Comparison of ENCODE assay signal across 9 mouse cellular contexts in genomic region chr1:154786243-154786669, GRCm38 (mm10).
DNase-seq lines count a peak whose midpoint lies in the region; ATAC-seq lines count a peak whose summit lies in the region.
"Had no signal": no experiment of that assay in that cellular context is flagged by ENCODE, and none has a peak within 500 bp of the region (broad histone marks: within the 10 kb centered on the region; RNA-seq: fewer than 3 reads in every experiment).

No protein-coding gene starts in this region.

- peak; percentile 68 to 84 for DNase-seq in CD8-positive naive resting alpha-beta T cell, adult 2 months (ENCODE audit: low read depth in 2 of 2, low spot score in 2 of 2)
- peak; percentile 87 for DNase-seq in c-Kit-positive CD71-negative TER-119-negative erythroid progenitor cells, embryonic 14.5 days (ENCODE audit: low read depth)
- DNase-seq in forebrain, embryonic 11.5 days (ENCODE audit: low spot score) = peak; percentile 87
- DNase-seq in kidney, postnatal 14 days = peak; percentile 82
- peak; percentile 49 for DNase-seq in liver, embryonic 13.5 days
- peak; percentile 77 for DNase-seq in neural tube, embryonic 10.5 days (ENCODE audit: extremely low spot score, low spot score)

- H3K9ac ChIP-seq in forebrain, embryonic 11.5 days (ENCODE audit: low read length) = no peak overlapping the region
- H3K9ac ChIP-seq in heart, embryonic 15.5 days = 0 out of 2 replicates have a peak overlapping the region, but pooled peaks have one; percentile 5
- no peak overlapping the region for H3K9ac ChIP-seq in liver, embryonic 13.5 days
- H3K9ac ChIP-seq in stomach, embryonic 15.5 days = no peak overlapping the region
- H3K9ac ChIP-seq: limb, embryonic 12.5 days had no signal

- no peak overlapping the region for H3K4me3 ChIP-seq in forebrain, embryonic 11.5 days (ENCODE audit: low read depth, low read length)
- H3K4me3 ChIP-seq in heart, embryonic 15.5 days = no peak overlapping the region; the same call in 1 of the 2 replicates
- no peak overlapping the region; the same call in 1 of the 2 replicates for H3K4me3 ChIP-seq in liver, embryonic 13.5 days (replicated peaks)
- H3K4me3 ChIP-seq in stomach, embryonic 15.5 days (replicated peaks) = no peak overlapping the region
- H3K4me3 ChIP-seq: limb, embryonic 12.5 days had no signal

- ATAC-seq in forebrain, embryonic 11.5 days (replicated peaks; ENCODE audit: low FRiP score) = peak; percentile 49
- ATAC-seq in heart, embryonic 15.5 days (replicated peaks; ENCODE audit: insufficient number of reproducible peaks, insufficient read depth, low FRiP score, low read depth) = 0 out of 2 replicates have a peak, but pooled peaks have one; percentile 25
- peak; percentile 63 for ATAC-seq in liver, embryonic 13.5 days (ENCODE audit: low read depth)
- ATAC-seq in stomach, embryonic 15.5 days (ENCODE audit: insufficient read depth, low FRiP score, low read depth) = peak; percentile 61; the same call in 1 of the 2 replicates

- 8% methylated on average over 4 of the region's 4 CpGs for WGBS in forebrain, embryonic 11.5 days
- WGBS in heart, embryonic 15.5 days = 6% methylated on average over 4 of the region's 4 CpGs
- WGBS in liver, embryonic 13.5 days (ENCODE audit: insufficient replicate concordance) = 4% methylated on average over 4 of the region's 4 CpGs
- 8% methylated on average over 4 of the region's 4 CpGs for WGBS in stomach, embryonic 15.5 days

- H3K9me3 ChIP-seq in forebrain, embryonic 11.5 days (ENCODE audit: control insufficient read depth, low read length) = no peaks in the 10 kb centered on the region
- no peaks in the 10 kb centered on the region for H3K9me3 ChIP-seq in heart, embryonic 15.5 days (replicated peaks)
- no peaks in the 10 kb centered on the region for H3K9me3 ChIP-seq in liver, embryonic 13.5 days (replicated peaks)
- no peaks in the 10 kb centered on the region for H3K9me3 ChIP-seq in stomach, embryonic 15.5 days
- H3K9me3 ChIP-seq: limb, embryonic 12.5 days had no signal

- H3K4me1 ChIP-seq in forebrain, embryonic 11.5 days (replicated peaks; ENCODE audit: control insufficient read depth, insufficient read depth, low read length) = no peaks in the 10 kb centered on the region
- peaks cover 15% of the 10 kb centered on the region for H3K4me1 ChIP-seq in heart, embryonic 15.5 days (replicated peaks)
- no peaks in the 10 kb centered on the region for H3K4me1 ChIP-seq in liver, embryonic 13.5 days (replicated peaks)
- H3K4me1 ChIP-seq in stomach, embryonic 15.5 days = peaks cover 11% of the 10 kb centered on the region; the same call in 1 of the 2 replicates

- no peaks in the 10 kb centered on the region for H3K27me3 ChIP-seq in forebrain, embryonic 11.5 days (ENCODE audit: control insufficient read depth, insufficient read depth, low read length)
- peaks cover 30% of the 10 kb centered on the region for H3K27me3 ChIP-seq in heart, embryonic 15.5 days
- no peaks in the 10 kb centered on the region for H3K27me3 ChIP-seq in liver, embryonic 13.5 days
- H3K27me3 ChIP-seq in stomach, embryonic 15.5 days (replicated peaks) = no peaks in the 10 kb centered on the region

- H3K27ac ChIP-seq in forebrain, embryonic 11.5 days (ENCODE audit: low read depth, low read length) = no peak overlapping the region
- no peak overlapping the region for H3K27ac ChIP-seq in heart, embryonic 15.5 days
- H3K27ac ChIP-seq in liver, embryonic 13.5 days = no peak overlapping the region
- no peak overlapping the region for H3K27ac ChIP-seq in stomach, embryonic 15.5 days
- H3K27ac ChIP-seq: limb, embryonic 12.5 days had no signal

- H3K36me3 ChIP-seq in forebrain, embryonic 11.5 days (ENCODE audit: control insufficient read depth, insufficient read depth, low read length) = no peaks in the 10 kb centered on the region
- H3K36me3 ChIP-seq in heart, embryonic 15.5 days = no peaks in the 10 kb centered on the region
- H3K36me3 ChIP-seq in liver, embryonic 13.5 days = no peaks in the 10 kb centered on the region
- H3K36me3 ChIP-seq in stomach, embryonic 15.5 days = no peaks in the 10 kb centered on the region
- H3K36me3 ChIP-seq: limb, embryonic 12.5 days had no signal

- H3K4me2 ChIP-seq in forebrain, embryonic 11.5 days (ENCODE audit: low read depth, low read length, severe bottlenecking) = no peak overlapping the region
- peak overlapping the region; percentile 41 for H3K4me2 ChIP-seq in heart, embryonic 15.5 days
- H3K4me2 ChIP-seq in liver, embryonic 13.5 days = peak overlapping the region; percentile 45
- peak overlapping the region; percentile 28 for H3K4me2 ChIP-seq in stomach, embryonic 15.5 days
- H3K4me2 ChIP-seq: limb, embryonic 12.5 days had no signal
